Mouse (Mus musculus) stomach, postnatal 0 days (tissue): ENCODE measurements at regions not wholly inside any gene's neighbourhood (a gene's known extent, or its start where the extent isn't known, plus 50 kb on each side); places are given as distances from the start of the nearest gene placed in this dataset.

Source experiments
- ATAC-seq: fragments of 200-750 bp; cut with Nextera tagmentation; 2 replicates; pipeline ENCODE4 v1.8.0; 2017; ENCODE audit not compliant: low FRiP score, low TSS enrichment
- DNase-seq: peaks from one replicate; pipeline ENCODE4 v3.0.0-alpha.2; 2016; ENCODE audit warnings: low spot score
- H3K27ac ChIP-seq: fragments of 300-500 bp; sonication (generic); replicated peaks from 2 replicates; pipeline ENCODE4 v1.5.1; 2014; ENCODE audit warnings: mild to moderate bottlenecking, control low read depth
- H3K27me3 ChIP-seq: fragments of 300-500 bp; sonication (generic); 2 replicates; pipeline ENCODE4 v1.6.1; 2014; ENCODE audit warnings: low read length; ENCODE audit not compliant: control insufficient read depth, insufficient read depth
- H3K36me3 ChIP-seq: fragments of 300-500 bp; sonication (generic); 2 replicates; pipeline ENCODE4 v1.6.1; 2014; ENCODE audit warnings: low read length, mixed read lengths; ENCODE audit not compliant: control insufficient read depth, insufficient read depth
- H3K4me1 ChIP-seq: fragments of 300-500 bp; sonication (generic); replicated peaks from 2 replicates; pipeline ENCODE4 v1.6.1; 2014; ENCODE audit warnings: antibody characterized with exemption; ENCODE audit not compliant: control insufficient read depth, insufficient read depth
- H3K4me2 ChIP-seq: fragments of 300-500 bp; sonication (generic); replicated peaks from 2 replicates; pipeline ENCODE4 v1.6.1; 2014; ENCODE audit warnings: low read depth, mild to moderate bottlenecking, control low read depth, moderate library complexity
- H3K4me3 ChIP-seq: fragments of 300-500 bp; sonication (generic); 2 replicates; pipeline ENCODE4 v1.5.1; 2014; ENCODE audit warnings: low read depth, low read length, control low read depth
- H3K9ac ChIP-seq: fragments of 300-500 bp; sonication (generic); 2 replicates; pipeline ENCODE4 v1.6.1; 2014; ENCODE audit warnings: mild to moderate bottlenecking, low read length, control low read depth, mixed read lengths
- H3K9me3 ChIP-seq: fragments of 300-500 bp; sonication (generic); 2 replicates; pipeline ENCODE4 v1.6.1; 2016; ENCODE audit warnings: low read length; ENCODE audit not compliant: control insufficient read depth
- CTCF ChIP-seq: IDR thresholded peaks from 2 replicates; pipeline ENCODE4 v1.5.1; 2016; ENCODE audit warnings: antibody characterized with exemption, low read depth, mild to moderate bottlenecking, moderate library complexity
- EP300 ChIP-seq: optimal IDR thresholded peaks from 2 replicates; pipeline ENCODE3; 2016; ENCODE audit warnings: antibody characterized with exemption
- WGBS: fragments of 180-500 bp; shearing (Covaris S2); extraction: QIAGEN DNeasy Blood & Tissue Kit; methylation state at CpG from one replicate; pipeline ENCODE4 v1.1.7; 2014; 5-methylcytosine and 5-hydroxymethylcytosine counted together

DNA sequence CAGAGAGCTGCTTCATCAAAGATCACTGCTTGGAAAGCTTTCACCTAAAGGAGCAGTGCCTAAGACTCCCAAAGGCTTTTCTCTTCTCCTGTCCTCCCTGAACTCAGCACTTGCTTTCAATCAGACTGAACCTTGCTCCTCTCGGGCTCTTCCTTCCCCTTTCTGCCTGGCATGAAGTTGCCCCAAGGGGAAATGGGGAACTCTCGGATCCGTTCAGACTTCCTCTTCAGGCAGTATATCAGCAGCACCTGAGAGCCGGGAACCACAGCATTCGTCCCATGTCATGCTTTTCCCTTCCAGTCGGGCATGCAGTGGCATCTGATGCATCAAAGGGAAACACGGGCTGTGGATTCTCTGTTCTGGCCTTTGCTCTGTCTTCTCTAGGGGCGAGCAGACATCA, 347.3 kb downstream of the Bmper start:
- no peak for TF ChIP-seq CTCF
- TF ChIP-seq EP300 = no peak
- Histone ChIP-seq H3K4me3 (no peak overlapping the region), H3K27me3 (no peaks in the 10 kb centered on the region), H3K27ac (no peak overlapping the region), H3K9me3 (no peaks in the 10 kb centered on the region), H3K9ac (no peak overlapping the region), H3K4me2 (no peak overlapping the region), H3K4me1 (no peaks in the 10 kb centered on the region), H3K36me3 (no peaks in the 10 kb centered on the region)
- DNase-seq (no peak), ATAC-seq (no peak)
- WGBS = 62% methylated on average over 8 of the region's 8 CpGs

DNA sequence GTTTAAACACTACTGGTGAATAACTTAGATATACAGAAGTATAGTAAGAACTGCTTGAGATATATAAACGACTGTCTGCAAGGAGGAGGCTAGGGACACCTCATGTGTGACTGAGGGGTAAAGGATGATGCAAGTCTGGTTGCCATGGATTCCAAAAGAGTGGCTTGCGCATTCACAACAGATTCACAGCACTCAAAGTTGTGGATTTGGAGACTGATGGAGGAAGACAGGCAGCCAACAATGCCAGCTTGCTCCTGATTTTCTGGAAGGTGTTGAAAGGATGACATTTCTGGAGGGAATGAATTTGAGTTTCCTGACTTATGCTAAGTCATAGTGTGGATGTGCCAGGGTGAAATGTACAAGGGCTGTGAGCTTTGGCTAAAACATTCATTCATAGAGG, 353.4 kb downstream of the Bmper start:
- Histone ChIP-seq H3K9me3 (no peaks in the 10 kb centered on the region), H3K4me2 (no peak overlapping the region), H3K27me3 (no peaks in the 10 kb centered on the region), H3K27ac (no peak overlapping the region), H3K9ac (no peak overlapping the region), H3K4me1 (no peaks in the 10 kb centered on the region), H3K4me3 (no peak overlapping the region), H3K36me3 (no peaks in the 10 kb centered on the region)
- WGBS = 80% methylated on average over 2 of the region's 2 CpGs
- ATAC-seq (no peak), DNase-seq (no peak)
- TF ChIP-seq EP300 = no peak

DNA sequence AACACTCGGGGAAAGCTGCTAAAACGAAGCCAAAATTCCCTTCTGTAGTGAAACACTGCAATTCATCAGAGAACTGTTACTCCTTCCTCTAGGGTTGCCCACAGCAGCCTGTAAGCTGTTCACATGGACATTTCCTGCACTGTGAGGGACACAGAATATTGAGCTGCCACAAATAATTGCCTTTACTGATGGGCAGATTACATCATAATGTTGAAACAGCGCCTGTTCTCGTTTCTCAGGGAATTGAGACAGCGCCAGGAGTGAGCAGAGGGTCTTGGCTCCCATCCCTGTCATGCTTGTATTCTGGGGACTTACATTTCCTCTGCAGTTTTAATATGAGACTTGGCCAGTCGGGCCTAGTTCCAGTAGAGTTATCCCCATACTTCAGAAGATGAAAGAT, 357.3 kb downstream of the Bmper start:
- no peak overlapping the region for H3K4me2 ChIP-seq
- 37% methylated on average over 6 of the region's 6 CpGs for WGBS
- H3K36me3 ChIP-seq = no peaks in the 10 kb centered on the region
- DNase-seq (no peak), ATAC-seq (no peak)
- no peak overlapping the region for H3K27ac ChIP-seq
- TF ChIP-seq CTCF = no peak
- TF ChIP-seq EP300 = no peak
- no peak overlapping the region for H3K9ac ChIP-seq
- no peak overlapping the region for H3K4me3 ChIP-seq
- no peaks in the 10 kb centered on the region for H3K9me3 ChIP-seq
- H3K4me1 ChIP-seq = no peaks in the 10 kb centered on the region
- H3K27me3 ChIP-seq = no peaks in the 10 kb centered on the region

DNA sequence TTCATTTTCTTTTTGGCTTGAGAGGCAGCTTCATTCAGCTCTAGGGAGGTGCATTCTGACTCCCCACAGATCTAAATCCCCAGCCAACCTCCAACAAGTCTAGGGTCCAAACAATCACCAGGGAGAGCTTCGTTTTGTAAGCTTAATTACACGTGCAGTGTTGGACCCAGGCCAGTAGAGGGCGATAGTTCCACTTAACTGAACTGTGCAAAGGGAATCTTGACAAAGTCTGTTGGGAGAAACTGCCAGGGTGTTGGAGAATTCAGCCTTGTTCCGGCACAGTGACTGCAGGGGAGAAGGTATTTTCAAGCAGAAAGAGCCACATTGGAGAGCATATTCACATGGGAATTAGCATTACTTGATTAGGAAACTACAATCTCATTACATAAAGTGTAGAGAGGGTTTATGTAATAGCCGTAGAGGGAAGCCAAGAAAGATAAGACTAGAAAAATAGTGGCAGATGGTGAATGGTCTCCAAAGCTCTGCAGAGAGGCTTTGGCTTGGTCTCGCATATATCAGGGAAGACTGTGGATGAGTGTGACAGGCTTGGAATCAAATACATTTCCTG, 358.2 kb downstream of the Bmper start:
- H3K4me2 ChIP-seq = no peak overlapping the region
- DNase-seq (peak; percentile 52), ATAC-seq (0 out of 2 replicates have a peak, but pooled peaks have one; percentile 35)
- WGBS = 8% methylated on average over 6 of the region's 6 CpGs
- H3K9ac ChIP-seq = no peak overlapping the region
- no peak overlapping the region for H3K27ac ChIP-seq
- H3K27me3 ChIP-seq = no peaks in the 10 kb centered on the region
- H3K9me3 ChIP-seq = no peaks in the 10 kb centered on the region
- TF ChIP-seq EP300 = no peak
- TF ChIP-seq CTCF = peak; percentile 90
- no peaks in the 10 kb centered on the region for H3K36me3 ChIP-seq
- no peaks in the 10 kb centered on the region for H3K4me1 ChIP-seq
- no peak overlapping the region for H3K4me3 ChIP-seq

DNA sequence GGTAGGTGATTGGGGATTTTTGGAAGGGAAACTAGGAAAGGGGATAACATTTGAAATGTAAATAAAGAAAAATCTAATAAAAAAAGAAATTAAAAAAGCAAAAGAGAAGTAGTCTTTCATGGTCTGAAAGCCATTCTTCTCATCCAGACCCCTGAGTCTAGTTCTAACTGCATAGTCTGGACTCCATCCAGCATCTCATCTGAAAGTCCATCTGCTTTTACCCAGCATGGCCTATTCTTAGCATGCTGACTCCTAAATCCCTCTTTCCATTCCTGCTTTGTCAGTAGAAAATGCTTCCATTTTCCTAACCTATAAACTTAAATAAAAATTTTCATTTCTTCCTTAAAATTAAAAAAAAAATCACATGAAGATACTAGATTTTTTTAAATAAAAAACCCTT, 361.7 kb downstream of the Bmper start:
- H3K27me3 ChIP-seq = no peaks in the 10 kb centered on the region
- no peak overlapping the region for H3K27ac ChIP-seq
- DNase-seq (no peak), ATAC-seq (no peak)
- no peak overlapping the region for H3K4me3 ChIP-seq
- no peaks in the 10 kb centered on the region for H3K4me1 ChIP-seq
- TF ChIP-seq CTCF (no peak), EP300 (no peak)
- no peaks in the 10 kb centered on the region for H3K9me3 ChIP-seq
- no peak overlapping the region for H3K4me2 ChIP-seq
- H3K9ac ChIP-seq = no peak overlapping the region
- H3K36me3 ChIP-seq = no peaks in the 10 kb centered on the region

DNA sequence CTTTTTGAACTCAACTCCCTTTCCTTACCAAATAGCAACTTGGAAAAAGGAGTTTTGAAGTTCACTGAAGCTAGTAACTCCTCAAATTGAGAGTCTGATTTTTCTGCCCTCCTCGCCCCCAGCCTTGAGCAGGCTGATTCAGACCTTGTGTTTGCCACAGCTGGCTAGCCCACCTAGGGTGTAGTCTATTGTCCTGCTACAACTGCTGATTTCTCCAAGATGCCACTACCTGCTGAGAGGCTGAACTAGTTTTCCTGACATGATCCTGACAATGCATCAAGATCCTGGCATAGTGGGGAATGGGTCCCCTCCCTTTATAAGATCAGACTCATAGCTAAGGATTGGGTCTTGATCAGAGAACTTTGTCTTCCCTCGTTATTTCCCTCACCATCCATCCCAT, 366.1 kb downstream of the Bmper start:
- Histone ChIP-seq H3K27ac (no peak overlapping the region), H3K27me3 (no peaks in the 10 kb centered on the region), H3K4me1 (no peaks in the 10 kb centered on the region), H3K4me3 (no peak overlapping the region), H3K9me3 (no peaks in the 10 kb centered on the region), H3K36me3 (no peaks in the 10 kb centered on the region), H3K9ac (no peak overlapping the region), H3K4me2 (no peak overlapping the region)
- TF ChIP-seq CTCF = no peak
- no peak for TF ChIP-seq EP300
- WGBS = 67% methylated on average over 2 of the region's 2 CpGs
- no peak for DNase-seq
- no peak for ATAC-seq

DNA sequence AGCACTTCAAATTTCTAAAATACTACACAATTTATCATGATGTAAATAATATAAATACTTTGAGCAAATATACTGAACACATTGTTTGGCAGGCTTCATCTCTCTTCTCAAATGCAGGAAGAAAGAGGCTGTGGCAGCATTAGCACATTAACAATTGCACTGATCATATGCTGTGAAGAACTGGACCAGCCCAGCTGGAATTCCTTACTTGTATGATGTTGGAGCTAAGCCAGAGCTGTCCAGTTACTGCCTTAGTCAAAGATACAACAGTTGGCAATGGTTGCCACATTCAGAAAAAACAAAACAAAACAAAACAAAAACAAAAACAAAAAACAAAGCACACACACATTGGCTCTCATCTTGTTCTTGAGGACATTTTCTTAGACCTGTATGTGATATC, 369.0 kb downstream of the Bmper start:
- Histone ChIP-seq H3K4me1 (no peaks in the 10 kb centered on the region), H3K9me3 (no peaks in the 10 kb centered on the region), H3K4me3 (no peak overlapping the region), H3K36me3 (no peaks in the 10 kb centered on the region), H3K27ac (no peak overlapping the region), H3K9ac (no peak overlapping the region), H3K27me3 (no peaks in the 10 kb centered on the region), H3K4me2 (no peak overlapping the region)
- ATAC-seq = no peak
- DNase-seq = no peak
- TF ChIP-seq EP300 (no peak), CTCF (no peak)
